In genomic region chr4:111907926-111908325, GRCm38 (mm10) we compare ENCODE assay signal across 9 mouse cellular contexts. TPM values are rescaled to one million over a fixed set of nuclear protein-coding genes. Genes with fewer than 3 reads are reported as not detected.
DNase-seq lines count a peak whose midpoint lies in the region; ATAC-seq lines count a peak whose summit lies in the region.
"Had no signal": no experiment of that assay in that cellular context is flagged by ENCODE, and none has a peak within 500 bp of the region (broad histone marks: within the 10 kb centered on the region; RNA-seq: fewer than 3 reads in every experiment).

No protein-coding gene starts in this region.

- no peaks in the 10 kb centered on the region for H3K4me1 ChIP-seq in forebrain, embryonic 11.5 days (replicated peaks; ENCODE audit: control insufficient read depth, insufficient read depth, low read length)
- H3K4me1 ChIP-seq in forebrain, embryonic 13.5 days, result no peaks in the 10 kb centered on the region
- no peaks in the 10 kb centered on the region for H3K4me1 ChIP-seq in hindbrain, embryonic 14.5 days (replicated peaks; ENCODE audit: control insufficient read depth, insufficient read depth, low read length)

- DNase-seq in forebrain, embryonic 11.5 days (ENCODE audit: low spot score), result no peak
- DNase-seq in lung, postnatal 36 days, result peak; percentile 37
- no peak for DNase-seq in lung, postnatal 4 days
- DNase-seq in hindbrain, embryonic 14.5 days (ENCODE audit: low spot score), result peak; percentile 79
- peak; percentile 9 for DNase-seq in retina, postnatal 7 days (ENCODE audit: low read depth, low spot score)
- no peak for DNase-seq in urinary bladder, postnatal 14 days (ENCODE audit: low spot score)
- no peak for DNase-seq in urinary bladder, adult 2 months (ENCODE audit: low spot score)

- H3K9ac ChIP-seq in forebrain, embryonic 11.5 days (ENCODE audit: low read length), result no peak overlapping the region
- H3K9ac ChIP-seq in forebrain, embryonic 13.5 days, result no peak overlapping the region
- no peak overlapping the region for H3K9ac ChIP-seq in hindbrain, embryonic 14.5 days

- H3K27ac ChIP-seq in forebrain, embryonic 11.5 days (ENCODE audit: low read depth, low read length), result no peak overlapping the region
- H3K27ac ChIP-seq in forebrain, embryonic 13.5 days, result no peak overlapping the region
- H3K27ac ChIP-seq in hindbrain, embryonic 14.5 days, result no peak overlapping the region

- 40% methylated on average over 2 of the region's 2 CpGs for WGBS in forebrain, embryonic 11.5 days
- WGBS in forebrain, embryonic 13.5 days, result 50% methylated on average over 2 of the region's 2 CpGs
- 54% methylated on average over 2 of the region's 2 CpGs for WGBS in hindbrain, embryonic 14.5 days

- H3K4me3 ChIP-seq in forebrain, embryonic 11.5 days (ENCODE audit: low read depth, low read length), result no peak overlapping the region
- H3K4me3 ChIP-seq in forebrain, embryonic 13.5 days, result no peak overlapping the region
- H3K4me3 ChIP-seq in hindbrain, embryonic 14.5 days (replicated peaks; ENCODE audit: low read length), result no peak overlapping the region

- no peaks in the 10 kb centered on the region for H3K27me3 ChIP-seq in forebrain, embryonic 11.5 days (ENCODE audit: control insufficient read depth, insufficient read depth, low read length)
- H3K27me3 ChIP-seq in forebrain, embryonic 13.5 days, result no peaks in the 10 kb centered on the region
- H3K27me3 ChIP-seq in hindbrain, embryonic 14.5 days (ENCODE audit: control insufficient read depth, insufficient read depth, low read length), result no peaks in the 10 kb centered on the region

- H3K9me3 ChIP-seq in forebrain, embryonic 11.5 days (ENCODE audit: control insufficient read depth, low read length), result no peaks in the 10 kb centered on the region
- no peaks in the 10 kb centered on the region for H3K9me3 ChIP-seq in forebrain, embryonic 13.5 days (replicated peaks)
- no peaks in the 10 kb centered on the region for H3K9me3 ChIP-seq in hindbrain, embryonic 14.5 days (ENCODE audit: control insufficient read depth, low read length)

- peak; percentile 55 for ATAC-seq in forebrain, embryonic 11.5 days (replicated peaks; ENCODE audit: low FRiP score)
- no peak; the same call in 1 of the 2 replicates for ATAC-seq in forebrain, embryonic 13.5 days
- ATAC-seq in hindbrain, embryonic 14.5 days (ENCODE audit: low FRiP score), result peak; percentile 65

- no peaks in the 10 kb centered on the region for H3K36me3 ChIP-seq in forebrain, embryonic 11.5 days (ENCODE audit: control insufficient read depth, insufficient read depth, low read length)
- H3K36me3 ChIP-seq in forebrain, embryonic 13.5 days (ENCODE audit: poor library complexity, severe bottlenecking), result no peaks in the 10 kb centered on the region
- no peaks in the 10 kb centered on the region for H3K36me3 ChIP-seq in hindbrain, embryonic 14.5 days (replicated peaks; ENCODE audit: control insufficient read depth, insufficient read depth)

- H3K4me2 ChIP-seq in forebrain, embryonic 11.5 days (ENCODE audit: low read depth, low read length, severe bottlenecking), result no peak overlapping the region
- H3K4me2 ChIP-seq in forebrain, embryonic 13.5 days, result no peak overlapping the region
- H3K4me2 ChIP-seq in hindbrain, embryonic 14.5 days (replicated peaks), result no peak overlapping the region

RNA-seq across cellular contexts. Expression of gene Slc5a9, which starts 5.2 kb away (rescaled TPM):
- polyA plus RNA-seq in forebrain, embryonic 11.5 days (2014; fragmentation: Nextera tagmentation; extraction: Ambion mirVana), result not detected in 2 replicates
- not detected in 2 replicates for polyA plus RNA-seq in forebrain, embryonic 13.5 days (2015; fragmentation: Nextera tagmentation; extraction: Ambion mirVana)
- polyA plus RNA-seq in hindbrain, embryonic 14.5 days (2014; fragmentation: Nextera tagmentation; extraction: Ambion mirVana), result 0.10 TPM in 1 of 2 replicates, not detected in the other
- 2.4 TPM in 2 replicates for polyA plus RNA-seq in urinary bladder, adult 2 months (2012; rRNA removed)

RNA-seq across cellular contexts. Expression of gene Skint8, which starts 11.3 kb away (rescaled TPM):
- polyA plus RNA-seq in forebrain, embryonic 11.5 days (2014; fragmentation: Nextera tagmentation; extraction: Ambion mirVana), result not detected in 2 replicates
- not detected in 2 replicates for polyA plus RNA-seq in forebrain, embryonic 13.5 days (2015; fragmentation: Nextera tagmentation; extraction: Ambion mirVana)
- not detected in 2 replicates for polyA plus RNA-seq in hindbrain, embryonic 14.5 days (2014; fragmentation: Nextera tagmentation; extraction: Ambion mirVana)
- polyA plus RNA-seq in urinary bladder, adult 2 months (2012; rRNA removed), result 0.17 and 0.28 TPM in 2 replicates
- polyA plus RNA-seq: spleen, adult 2 months had no signal

Comparison
In these comparisons a context has a peak if more than half of its experiments do, and no peak if none do; other contexts are left out.
1. DNase-seq: peak in lung, postnatal 36 days (single experiment), hindbrain, embryonic 14.5 days (single experiment) and retina, postnatal 7 days (single experiment); none in forebrain, embryonic 11.5 days (single experiment), lung, postnatal 4 days (0 of 2), urinary bladder, postnatal 14 days (single experiment) and urinary bladder, adult 2 months (single experiment).